Mouse (Mus musculus): Measurements from ENCODE around the gene Man2c1. TPM values are rescaled to one million over a fixed set of nuclear protein-coding genes. Genes with fewer than 3 reads are reported as not detected.
A peak's percentile ranks its signal among the peaks of the same experiment; 100 is the strongest.

The Man2c1 gene
- polyA plus RNA-seq (2014; fragmentation: Nextera tagmentation; extraction: Ambion mirVana), result 35.4 and 41.8 TPM in 2 replicates

DNA sequence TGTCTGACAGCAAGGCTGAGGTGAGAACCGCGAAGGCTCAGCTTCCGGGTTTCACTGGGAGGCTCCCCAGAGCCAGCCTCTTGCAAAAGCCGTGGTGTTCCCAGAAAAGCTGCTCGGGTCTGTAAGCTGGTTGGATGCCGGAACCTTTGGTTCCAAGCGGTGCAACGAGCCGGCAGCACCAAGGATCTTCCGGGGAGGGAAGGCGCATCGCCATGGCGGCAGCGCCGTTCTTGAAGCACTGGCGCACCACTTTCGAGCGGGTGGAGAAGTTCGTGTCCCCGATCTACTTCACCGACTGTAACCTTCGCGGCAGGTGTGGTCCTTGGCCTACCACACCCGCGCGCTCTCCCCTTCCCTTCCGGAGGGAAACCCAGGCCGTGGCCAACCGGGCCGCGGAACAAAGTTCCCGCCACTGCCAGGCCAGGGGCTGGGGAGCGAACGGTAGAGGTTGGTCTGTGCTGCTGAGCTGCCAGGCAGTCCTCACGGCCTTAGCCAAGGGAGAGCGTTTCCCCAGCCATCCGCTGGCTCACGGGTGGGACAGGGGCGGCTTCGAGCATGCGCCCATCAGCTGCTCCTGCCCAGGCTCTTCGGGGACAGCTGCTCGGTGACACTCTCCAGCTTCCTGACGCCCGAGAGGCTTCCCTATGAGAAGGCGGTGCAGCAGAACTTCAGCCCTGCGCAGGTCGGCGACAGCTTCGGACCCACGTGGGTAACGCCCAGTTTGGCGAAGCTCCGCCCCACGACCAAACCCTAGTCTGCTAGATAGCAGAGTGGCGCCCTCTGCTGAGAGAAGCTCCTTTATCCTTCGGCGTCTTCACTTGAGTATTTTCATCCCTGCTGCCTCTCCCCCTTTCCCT lies at the start of gene Man2c1:
Gene Man2c1 (plus strand): TSS at position 114 of the 857 bp plus-strand sequence.
- Histone ChIP-seq H3K4me1 (replicated peaks; ENCODE audit: control insufficient read depth, insufficient read depth, low read length) (peaks cover 17% of the 10 kb centered on the region; the same call in 1 of the 2 replicates), H3K4me2 (ENCODE audit: low read length) (peak within 1 kb of the TSS; percentile 76), H3K9ac (ENCODE audit: low read length) (peak within 1 kb of the TSS; percentile 80), H3K4me3 (ENCODE audit: low read depth, low read length) (peak within 1 kb of the TSS; percentile 84), H3K27ac (ENCODE audit: low read depth) (peak within 1 kb of the TSS; percentile 94), H3K27me3 (replicated peaks; ENCODE audit: control insufficient read depth, insufficient read depth, low read length) (no peaks in the 10 kb centered on the region), H3K36me3 (ENCODE audit: control insufficient read depth, insufficient read depth, low read length) (peaks cover 49% of the 10 kb centered on the region), H3K9me3 (ENCODE audit: control insufficient read depth, low read length) (no peaks in the 10 kb centered on the region)
- ATAC-seq (replicated peaks; ENCODE audit: low FRiP score, low TSS enrichment, low read depth), result peak; percentile 94
- peak; percentile 95 for DNase-seq (ENCODE audit: low spot score)
- WGBS, result under 1% methylated on average over 53 of the region's 58 CpGs

DNA sequence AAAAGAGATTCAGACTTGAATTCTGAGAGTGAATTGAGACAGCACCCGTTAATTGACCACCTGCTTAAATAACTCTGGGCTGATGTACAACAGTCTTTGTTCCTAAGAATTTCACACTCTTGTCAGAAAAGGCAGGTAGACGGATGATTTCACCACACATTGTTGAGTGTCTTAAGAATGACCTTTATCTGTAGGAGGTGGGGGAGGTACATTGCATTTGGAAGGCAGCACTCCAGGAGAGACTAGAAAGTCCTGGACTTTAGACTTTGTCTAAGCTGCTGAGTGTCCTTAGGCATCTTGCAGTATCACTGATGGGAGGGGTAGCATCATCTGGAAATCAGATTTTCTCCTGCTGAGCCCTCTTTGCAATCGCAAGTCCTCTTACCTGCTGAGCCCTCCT lies 48.3 kb upstream of the Man2c1 start:
- ATAC-seq (replicated peaks; ENCODE audit: low FRiP score, low TSS enrichment, low read depth) (no peak), DNase-seq (ENCODE audit: low spot score) (no peak)
- Histone ChIP-seq H3K27me3 (replicated peaks; ENCODE audit: control insufficient read depth, insufficient read depth, low read length) (no peaks in the 10 kb centered on the region), H3K4me2 (ENCODE audit: low read length) (no peak overlapping the region), H3K36me3 (ENCODE audit: control insufficient read depth, insufficient read depth, low read length) (peaks cover 37% of the 10 kb centered on the region), H3K4me3 (ENCODE audit: low read depth, low read length) (no peak overlapping the region), H3K9ac (ENCODE audit: low read length) (no peak overlapping the region), H3K9me3 (ENCODE audit: control insufficient read depth, low read length) (no peaks in the 10 kb centered on the region), H3K4me1 (replicated peaks; ENCODE audit: control insufficient read depth, insufficient read depth, low read length) (peaks cover 8% of the 10 kb centered on the region), H3K27ac (ENCODE audit: low read depth) (no peak overlapping the region)
- WGBS, result 74% methylated on average over 3 of the region's 3 CpGs

DNA sequence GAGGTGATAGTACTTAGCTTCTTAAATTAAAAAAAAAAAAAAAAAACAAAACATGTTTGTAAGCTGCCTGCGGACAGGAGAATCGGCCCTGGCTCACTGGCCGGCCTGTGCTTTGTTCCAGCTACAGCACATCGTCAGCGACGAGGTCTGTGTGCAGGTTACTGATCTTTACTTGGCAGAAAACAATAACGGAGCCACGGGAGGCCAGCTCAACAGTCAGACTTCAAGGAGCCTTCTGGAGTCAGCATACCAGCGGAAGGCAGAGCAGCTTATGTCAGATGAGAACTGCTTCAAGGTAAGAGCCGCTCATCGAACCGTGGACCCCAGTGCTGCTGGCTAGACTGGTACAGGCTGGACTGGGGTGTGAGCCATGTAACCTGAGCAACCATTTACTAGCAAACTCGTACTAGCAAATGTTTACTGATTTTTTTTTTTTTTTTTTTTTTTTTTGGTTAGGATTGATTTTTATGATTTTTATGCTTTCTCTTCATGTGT lies 13.2 kb upstream of the Man2c1 start:
- DNase-seq (ENCODE audit: low spot score) (no peak), ATAC-seq (replicated peaks; ENCODE audit: low FRiP score, low TSS enrichment, low read depth) (no peak)
- Histone ChIP-seq H3K4me2 (ENCODE audit: low read length) (no peak overlapping the region), H3K36me3 (ENCODE audit: control insufficient read depth, insufficient read depth, low read length) (peaks cover 98% of the 10 kb centered on the region), H3K27ac (ENCODE audit: low read depth) (no peak overlapping the region), H3K27me3 (replicated peaks; ENCODE audit: control insufficient read depth, insufficient read depth, low read length) (no peaks in the 10 kb centered on the region), H3K9me3 (ENCODE audit: control insufficient read depth, low read length) (no peaks in the 10 kb centered on the region), H3K9ac (ENCODE audit: low read length) (no peak overlapping the region), H3K4me3 (ENCODE audit: low read depth, low read length) (no peak overlapping the region), H3K4me1 (replicated peaks; ENCODE audit: control insufficient read depth, insufficient read depth, low read length) (no peaks in the 10 kb centered on the region)
- 95% methylated on average over 13 of the region's 13 CpGs for WGBS

DNA sequence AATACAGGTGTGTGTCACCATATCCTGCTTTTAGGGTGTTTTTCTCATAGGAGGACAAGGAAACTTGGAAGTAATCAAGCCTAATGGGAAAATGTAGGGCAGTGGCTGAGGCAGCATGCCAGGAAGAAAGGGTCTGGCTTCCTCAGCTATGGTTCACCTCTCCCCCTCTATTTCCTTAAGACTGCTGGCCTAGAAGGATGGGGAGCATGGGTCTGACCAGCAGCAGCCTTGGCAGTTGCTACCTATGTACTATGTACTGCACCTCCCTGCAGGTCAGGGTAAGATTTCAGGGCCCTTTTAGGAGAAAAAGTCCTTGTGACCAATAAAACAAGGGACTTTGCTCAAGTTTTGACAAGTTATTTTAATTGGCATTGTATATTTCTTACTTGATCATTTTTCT lies 849 bp upstream of the Man2c1 start:
- Histone ChIP-seq H3K4me1 (replicated peaks; ENCODE audit: control insufficient read depth, insufficient read depth, low read length) (peaks cover 17% of the 10 kb centered on the region; the same call in 1 of the 2 replicates), H3K4me2 (ENCODE audit: low read length) (peak overlapping the region; percentile 76), H3K27ac (ENCODE audit: low read depth) (no peak overlapping the region), H3K9ac (ENCODE audit: low read length) (peak overlapping the region; percentile 80), H3K27me3 (replicated peaks; ENCODE audit: control insufficient read depth, insufficient read depth, low read length) (no peaks in the 10 kb centered on the region), H3K36me3 (ENCODE audit: control insufficient read depth, insufficient read depth, low read length) (peaks cover 50% of the 10 kb centered on the region), H3K4me3 (ENCODE audit: low read depth, low read length) (peak overlapping the region; percentile 84), H3K9me3 (ENCODE audit: control insufficient read depth, low read length) (no peaks in the 10 kb centered on the region)
- no peak for DNase-seq (ENCODE audit: low spot score)
- no peak for ATAC-seq (replicated peaks; ENCODE audit: low FRiP score, low TSS enrichment, low read depth)

DNA sequence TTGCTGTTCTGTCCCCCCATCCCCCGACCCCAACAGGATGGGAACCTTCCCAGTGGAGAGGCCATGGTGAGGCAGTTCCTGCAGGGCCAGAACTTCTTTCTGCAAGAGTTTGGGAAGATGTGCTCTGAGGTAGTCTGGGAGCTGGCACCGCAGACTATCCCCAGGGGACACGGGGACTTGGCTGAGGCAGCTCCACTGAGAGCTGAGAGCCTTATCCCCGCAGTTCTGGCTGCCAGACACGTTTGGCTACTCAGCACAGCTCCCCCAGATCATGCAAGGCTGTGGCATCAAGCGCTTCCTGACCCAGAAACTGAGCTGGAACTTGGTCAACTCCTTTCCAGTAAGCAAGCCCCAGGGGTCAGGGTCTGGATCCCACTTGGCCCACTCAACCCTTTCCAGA lies 6.8 kb downstream of the Man2c1 start:
- no peak overlapping the region for H3K4me2 ChIP-seq (ENCODE audit: low read length)
- H3K9ac ChIP-seq (ENCODE audit: low read length), result no peak overlapping the region
- peaks cover 78% of the 10 kb centered on the region for H3K36me3 ChIP-seq (ENCODE audit: control insufficient read depth, insufficient read depth, low read length)
- DNase-seq (ENCODE audit: low spot score), result no peak
- H3K27ac ChIP-seq (ENCODE audit: low read depth), result no peak overlapping the region
- ATAC-seq (replicated peaks; ENCODE audit: low FRiP score, low TSS enrichment, low read depth), result no peak
- WGBS, result 91% methylated on average over 6 of the region's 6 CpGs
- H3K4me1 ChIP-seq (replicated peaks; ENCODE audit: control insufficient read depth, insufficient read depth, low read length), result no peaks in the 10 kb centered on the region
- no peak overlapping the region for H3K4me3 ChIP-seq (ENCODE audit: low read depth, low read length)
- no peaks in the 10 kb centered on the region for H3K27me3 ChIP-seq (replicated peaks; ENCODE audit: control insufficient read depth, insufficient read depth, low read length)
- no peaks in the 10 kb centered on the region for H3K9me3 ChIP-seq (ENCODE audit: control insufficient read depth, low read length)

DNA sequence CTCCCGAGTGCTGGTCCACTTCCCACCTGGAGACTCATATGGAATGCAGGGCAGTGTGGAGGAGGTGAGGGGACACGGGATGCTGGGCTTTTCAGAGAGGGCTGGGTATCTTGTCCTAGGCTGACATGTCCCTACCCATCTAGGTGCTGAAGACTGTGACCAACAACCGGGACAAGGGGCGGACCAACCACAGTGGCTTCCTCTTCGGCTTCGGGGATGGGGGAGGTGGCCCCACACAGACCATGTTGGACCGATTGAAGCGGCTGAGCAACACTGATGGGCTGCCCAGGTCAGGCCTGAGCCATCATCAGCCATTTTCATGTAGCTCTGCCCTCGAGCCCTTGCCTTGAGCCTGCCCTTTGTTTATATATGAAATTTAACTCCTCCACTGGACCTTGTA lies 7.3 kb downstream of the Man2c1 start:
- no peak overlapping the region for H3K27ac ChIP-seq (ENCODE audit: low read depth)
- no peak overlapping the region for H3K4me3 ChIP-seq (ENCODE audit: low read depth, low read length)
- H3K9me3 ChIP-seq (ENCODE audit: control insufficient read depth, low read length), result no peaks in the 10 kb centered on the region
- no peak overlapping the region for H3K4me2 ChIP-seq (ENCODE audit: low read length)
- no peaks in the 10 kb centered on the region for H3K27me3 ChIP-seq (replicated peaks; ENCODE audit: control insufficient read depth, insufficient read depth, low read length)
- DNase-seq (ENCODE audit: low spot score) (no peak), ATAC-seq (replicated peaks; ENCODE audit: low FRiP score, low TSS enrichment, low read depth) (no peak)
- WGBS, result 86% methylated on average over 9 of the region's 9 CpGs
- H3K9ac ChIP-seq (ENCODE audit: low read length), result no peak overlapping the region
- no peaks in the 10 kb centered on the region for H3K4me1 ChIP-seq (replicated peaks; ENCODE audit: control insufficient read depth, insufficient read depth, low read length)
- peaks cover 79% of the 10 kb centered on the region for H3K36me3 ChIP-seq (ENCODE audit: control insufficient read depth, insufficient read depth, low read length)

DNA sequence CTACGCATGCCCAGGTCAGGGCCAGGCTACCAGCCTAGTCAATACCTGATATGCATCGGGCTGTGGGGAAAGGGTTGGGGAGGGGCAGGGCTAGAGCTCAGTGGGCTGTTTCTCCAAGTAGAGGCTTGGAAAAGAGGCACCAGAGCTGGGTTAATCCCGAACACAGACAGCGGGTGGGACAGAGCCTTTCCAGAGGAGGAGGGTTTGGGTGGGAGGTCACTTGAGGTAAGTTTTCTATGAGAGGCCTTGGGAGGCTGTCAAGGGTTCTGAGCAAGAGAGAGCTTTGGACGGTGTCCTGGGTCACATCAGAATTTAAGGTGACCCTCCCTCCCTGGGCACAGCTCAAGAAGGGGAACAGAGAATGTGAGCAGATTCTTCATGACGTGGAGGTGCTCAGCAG lies 8.0 kb downstream of the Man2c1 start:
- H3K27me3 ChIP-seq (replicated peaks; ENCODE audit: control insufficient read depth, insufficient read depth, low read length), result no peaks in the 10 kb centered on the region
- no peak overlapping the region for H3K4me3 ChIP-seq (ENCODE audit: low read depth, low read length)
- H3K4me1 ChIP-seq (replicated peaks; ENCODE audit: control insufficient read depth, insufficient read depth, low read length), result no peaks in the 10 kb centered on the region
- no peaks in the 10 kb centered on the region for H3K9me3 ChIP-seq (ENCODE audit: control insufficient read depth, low read length)
- no peak overlapping the region for H3K9ac ChIP-seq (ENCODE audit: low read length)
- peaks cover 85% of the 10 kb centered on the region for H3K36me3 ChIP-seq (ENCODE audit: control insufficient read depth, insufficient read depth, low read length)
- H3K27ac ChIP-seq (ENCODE audit: low read depth), result no peak overlapping the region
- no peak for ATAC-seq (replicated peaks; ENCODE audit: low FRiP score, low TSS enrichment, low read depth)
- H3K4me2 ChIP-seq (ENCODE audit: low read length), result no peak overlapping the region
- 89% methylated on average over 6 of the region's 6 CpGs for WGBS
- no peak for DNase-seq (ENCODE audit: low spot score)

DNA sequence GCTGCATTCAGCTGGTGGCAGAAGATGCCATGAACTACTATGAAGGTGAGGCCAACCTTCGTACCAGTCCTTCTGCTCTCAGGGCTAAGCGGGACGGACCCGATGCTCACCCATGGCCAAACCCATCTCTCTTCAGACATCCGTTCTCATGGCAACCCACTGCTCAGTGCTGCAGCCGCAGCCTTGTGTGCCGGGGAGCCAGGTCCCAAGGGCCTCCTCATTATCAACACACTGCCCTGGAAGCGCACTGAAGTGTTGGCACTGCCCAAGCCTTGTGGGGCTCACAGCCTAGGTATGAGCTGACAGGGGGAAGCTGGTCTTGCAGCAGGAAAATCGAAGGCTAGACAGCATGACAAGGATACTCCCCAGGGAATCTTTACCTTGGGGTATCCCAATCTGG lies 8.6 kb downstream of the Man2c1 start:
- ATAC-seq (replicated peaks; ENCODE audit: low FRiP score, low TSS enrichment, low read depth) (no peak), DNase-seq (ENCODE audit: low spot score) (no peak)
- H3K4me2 ChIP-seq (ENCODE audit: low read length), result no peak overlapping the region
- peaks cover 86% of the 10 kb centered on the region for H3K36me3 ChIP-seq (ENCODE audit: control insufficient read depth, insufficient read depth, low read length)
- H3K4me3 ChIP-seq (ENCODE audit: low read depth, low read length), result no peak overlapping the region
- H3K9ac ChIP-seq (ENCODE audit: low read length), result no peak overlapping the region
- no peaks in the 10 kb centered on the region for H3K27me3 ChIP-seq (replicated peaks; ENCODE audit: control insufficient read depth, insufficient read depth, low read length)
- no peaks in the 10 kb centered on the region for H3K9me3 ChIP-seq (ENCODE audit: control insufficient read depth, low read length)
- no peak overlapping the region for H3K27ac ChIP-seq (ENCODE audit: low read depth)
- WGBS, result 92% methylated on average over 9 of the region's 9 CpGs
- no peaks in the 10 kb centered on the region for H3K4me1 ChIP-seq (replicated peaks; ENCODE audit: control insufficient read depth, insufficient read depth, low read length)

DNA sequence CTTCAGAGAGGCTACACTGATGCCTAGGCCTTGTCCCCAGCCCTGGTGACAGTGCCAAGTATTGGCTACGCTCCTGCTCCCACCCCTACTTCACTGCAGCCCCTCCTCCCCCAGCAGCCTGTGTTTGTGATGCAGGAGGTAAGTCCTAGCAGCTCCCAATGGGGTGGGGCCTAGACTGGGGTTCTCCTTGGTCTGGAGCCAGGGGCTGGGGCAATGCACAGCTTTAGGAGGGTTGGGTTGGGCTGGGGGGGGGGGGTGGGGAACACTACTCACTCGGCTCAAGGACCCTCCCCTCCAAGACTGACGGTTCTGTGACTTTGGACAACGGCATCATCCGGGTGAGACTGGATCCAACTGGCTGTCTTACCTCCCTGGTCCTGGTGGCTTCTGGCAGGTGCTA lies 9.1 kb downstream of the Man2c1 start:
- Histone ChIP-seq H3K36me3 (ENCODE audit: control insufficient read depth, insufficient read depth, low read length) (peaks cover 85% of the 10 kb centered on the region), H3K27me3 (replicated peaks; ENCODE audit: control insufficient read depth, insufficient read depth, low read length) (no peaks in the 10 kb centered on the region), H3K9ac (ENCODE audit: low read length) (no peak overlapping the region), H3K27ac (ENCODE audit: low read depth) (no peak overlapping the region), H3K4me3 (ENCODE audit: low read depth, low read length) (no peak overlapping the region), H3K4me2 (ENCODE audit: low read length) (no peak overlapping the region), H3K9me3 (ENCODE audit: control insufficient read depth, low read length) (no peaks in the 10 kb centered on the region), H3K4me1 (replicated peaks; ENCODE audit: control insufficient read depth, insufficient read depth, low read length) (no peaks in the 10 kb centered on the region)
- no peak for DNase-seq (ENCODE audit: low spot score)
- ATAC-seq (replicated peaks; ENCODE audit: low FRiP score, low TSS enrichment, low read depth), result no peak
- 90% methylated on average over 5 of the region's 5 CpGs for WGBS

Measured in intestine, embryonic 14.5 days (tissue).